Mouse (Mus musculus) midbrain, embryonic 15.5 days (tissue): ENCODE results near the gene Tmem222. TPM values are rescaled to one million over a fixed set of nuclear protein-coding genes. Genes with fewer than 3 reads are reported as not detected.

Source experiments
- ATAC-seq: fragments of 200-750 bp; cut with Nextera tagmentation; replicated peaks from 2 replicates; pipeline ENCODE4 v1.8.0; 2017; ENCODE audit warnings: moderate TSS enrichment
- H3K27ac ChIP-seq: fragments of 300-500 bp; sonication (generic); 2 replicates; pipeline ENCODE4 v1.5.1; 2015; ENCODE audit warnings: mild to moderate bottlenecking, inconsistent platforms
- H3K27me3 ChIP-seq: fragments of 300-500 bp; sonication (generic); replicated peaks from 2 replicates; pipeline ENCODE4 v1.6.1; 2015; ENCODE audit warnings: inconsistent platforms
- H3K36me3 ChIP-seq: fragments of 300-500 bp; sonication (generic); replicated peaks from 2 replicates; pipeline ENCODE4 v1.6.1; 2015; ENCODE audit warnings: inconsistent platforms
- H3K4me1 ChIP-seq: fragments of 300-500 bp; sonication (generic); 2 replicates; pipeline ENCODE4 v1.6.1; 2015; ENCODE audit warnings: inconsistent platforms
- H3K4me2 ChIP-seq: fragments of 300-500 bp; sonication (generic); 2 replicates; pipeline ENCODE4 v1.6.1; 2015; ENCODE audit warnings: inconsistent platforms, mild to moderate bottlenecking, moderate library complexity
- H3K4me3 ChIP-seq: fragments of 300-500 bp; sonication (generic); 2 replicates; pipeline ENCODE4 v1.5.1; 2015; ENCODE audit warnings: mild to moderate bottlenecking, inconsistent platforms
- H3K9ac ChIP-seq: fragments of 300-500 bp; sonication (generic); 2 replicates; pipeline ENCODE4 v1.6.1; 2015; ENCODE audit warnings: mild to moderate bottlenecking, inconsistent platforms
- H3K9me3 ChIP-seq: fragments of 300-500 bp; sonication (generic); 2 replicates; pipeline ENCODE4 v1.6.1; 2016; ENCODE audit warnings: inconsistent platforms
- WGBS: fragments of 180-500 bp; shearing (Covaris S2); methylation state at CpG from one replicate; pipeline ENCODE4 v1.1.7; 2015; ENCODE audit warnings: mixed read lengths; 5-methylcytosine and 5-hydroxymethylcytosine counted together
- polyA plus RNA-seq: library from polyadenylated mRNA; unstranded; fragments of >200 nt; fragmentation: Nextera tagmentation; extraction: Ambion mirVana; gene quantifications from 2 replicates; pipeline ENCODE4 v1.2.1, GENCODE M21; 2015

Gene Tmem222
- polyA plus RNA-seq, 1 experiment from 2014 or later = 120 TPM

GRCm38 (mm10) chr4:133262375-133262765 is 15.2 kb downstream of the Tmem222 start:
- no peak overlapping the region for H3K4me2 ChIP-seq
- H3K27ac ChIP-seq = no peak overlapping the region
- H3K36me3 ChIP-seq = peaks cover 21% of the 10 kb centered on the region
- ATAC-seq = no peak
- 73% methylated on average over 7 of the region's 7 CpGs for WGBS
- H3K4me3 ChIP-seq = no peak overlapping the region
- no peaks in the 10 kb centered on the region for H3K4me1 ChIP-seq
- no peaks in the 10 kb centered on the region for H3K9me3 ChIP-seq
- 0 out of 2 replicates have a peak, but pooled peaks cover 2% of the 10 kb centered on the region for H3K27me3 ChIP-seq
- no peak overlapping the region for H3K9ac ChIP-seq

- H3K4me1 ChIP-seq = no peaks in the 10 kb centered on the region
- H3K9ac ChIP-seq = no peak overlapping the region
- H3K36me3 ChIP-seq = peaks cover 21% of the 10 kb centered on the region
- H3K9me3 ChIP-seq = no peaks in the 10 kb centered on the region
- WGBS = 46% methylated on average over 10 of the region's 10 CpGs
- no peak for ATAC-seq
- H3K4me2 ChIP-seq = no peak overlapping the region
- H3K27ac ChIP-seq = no peak overlapping the region
- H3K4me3 ChIP-seq = no peak overlapping the region
- peaks cover 8% of the 10 kb centered on the region; the same call in 1 of the 2 replicates for H3K27me3 ChIP-seq
Measured at GRCm38 (mm10) chr4:133261641-133262374, 15.8 kb downstream of the Tmem222 start.

DNA sequence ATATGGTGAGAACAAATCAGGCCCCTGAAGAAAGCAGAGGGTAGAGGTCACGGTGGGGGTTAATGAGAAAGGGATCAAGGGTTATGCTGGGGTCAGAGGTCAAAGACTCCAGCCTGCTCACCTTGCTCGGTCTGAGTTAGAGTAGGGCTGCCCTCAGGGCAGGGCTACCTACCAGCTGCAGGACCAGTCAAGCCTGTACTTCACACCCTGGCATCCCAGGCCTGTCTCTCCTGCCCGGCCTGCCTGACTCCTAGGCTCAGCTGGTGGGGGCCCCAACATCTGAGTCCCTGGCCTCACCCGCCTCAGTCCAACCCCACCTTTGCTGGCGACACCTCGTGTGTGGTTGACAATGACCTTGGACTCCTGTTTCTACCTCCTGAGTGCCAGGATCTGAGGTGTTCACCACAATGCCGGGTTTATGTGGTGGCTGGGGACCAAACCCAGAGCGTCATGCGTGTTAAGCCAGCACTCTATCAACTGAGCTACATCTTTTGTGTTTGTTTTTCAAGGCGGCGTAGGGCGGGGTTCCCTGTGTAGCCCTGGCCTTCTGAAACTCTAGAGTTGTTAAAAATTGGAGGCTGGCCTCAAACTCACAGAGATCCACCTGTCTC is 19.7 kb downstream of the Tmem222 start:
- H3K36me3 ChIP-seq = no peaks in the 10 kb centered on the region
- no peaks in the 10 kb centered on the region for H3K9me3 ChIP-seq
- no peak for ATAC-seq
- 77% methylated on average over 12 of the region's 12 CpGs for WGBS
- H3K27ac ChIP-seq = no peak overlapping the region
- no peak overlapping the region for H3K4me2 ChIP-seq
- no peak overlapping the region for H3K4me3 ChIP-seq
- H3K27me3 ChIP-seq = peaks cover 23% of the 10 kb centered on the region
- no peaks in the 10 kb centered on the region for H3K4me1 ChIP-seq
- no peak overlapping the region for H3K9ac ChIP-seq

DNA sequence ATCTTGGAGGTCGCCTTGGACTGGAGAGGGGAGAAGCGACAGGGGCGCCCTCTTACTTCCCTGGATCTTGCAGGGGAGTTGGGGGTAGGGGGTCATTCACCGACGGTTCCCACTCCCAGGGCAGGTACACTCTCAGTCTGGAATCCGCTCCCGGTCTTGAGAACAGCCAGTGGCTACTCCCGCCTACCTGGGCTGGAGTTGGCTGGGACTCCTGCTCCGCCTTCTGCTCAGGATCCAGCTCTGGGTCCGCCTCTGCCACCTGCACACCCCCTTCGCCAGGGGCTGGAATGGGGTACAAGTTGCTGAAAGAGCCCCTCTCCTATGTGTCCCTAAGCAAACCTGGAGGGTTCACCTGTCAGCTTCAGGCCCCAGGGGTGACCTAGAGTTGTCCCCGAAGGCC is 20.4 kb downstream of the Tmem222 start:
- no peak overlapping the region for H3K27ac ChIP-seq
- ATAC-seq = no peak; the same call in 1 of the 2 replicates
- H3K4me1 ChIP-seq = no peaks in the 10 kb centered on the region
- no peaks in the 10 kb centered on the region for H3K9me3 ChIP-seq
- no peaks in the 10 kb centered on the region for H3K36me3 ChIP-seq
- 39% methylated on average over 12 of the region's 12 CpGs for WGBS
- H3K4me3 ChIP-seq = no peak overlapping the region
- no peak overlapping the region for H3K9ac ChIP-seq
- peaks cover 30% of the 10 kb centered on the region for H3K27me3 ChIP-seq
- H3K4me2 ChIP-seq = no peak overlapping the region

GRCm38 (mm10) chr4:133256820-133257219 is 20.8 kb downstream of the Tmem222 start:
- H3K36me3 ChIP-seq = no peaks in the 10 kb centered on the region
- H3K27ac ChIP-seq = no peak overlapping the region
- no peaks in the 10 kb centered on the region for H3K4me1 ChIP-seq
- ATAC-seq = no peak
- H3K9ac ChIP-seq = no peak overlapping the region
- peaks cover 34% of the 10 kb centered on the region for H3K27me3 ChIP-seq
- H3K9me3 ChIP-seq = no peaks in the 10 kb centered on the region
- H3K4me2 ChIP-seq = 0 out of 2 replicates have a peak overlapping the region, but pooled peaks have one; percentile 1
- no peak overlapping the region for H3K4me3 ChIP-seq
- WGBS = 16% methylated on average over 24 of the region's 24 CpGs

DNA sequence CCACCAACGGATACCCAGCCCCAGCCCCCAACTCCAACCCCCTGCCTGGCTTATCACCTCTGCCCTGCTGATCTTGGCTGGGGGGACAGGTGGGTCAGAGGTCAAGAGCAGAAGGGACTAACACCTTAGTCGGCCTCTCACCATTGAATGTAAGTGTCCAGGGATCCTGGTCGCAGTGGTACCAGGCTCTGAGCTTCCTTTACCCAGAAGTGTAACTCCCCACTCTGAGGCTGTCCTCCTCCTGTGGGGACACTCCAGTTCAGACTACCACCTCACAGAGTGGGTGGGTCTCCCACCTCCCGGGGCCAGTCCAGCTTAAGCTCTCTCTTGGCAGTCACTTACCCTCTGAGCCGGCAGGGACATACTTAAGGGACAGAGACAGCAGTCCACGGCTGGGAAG is 22.2 kb downstream of the Tmem222 start:
- no peaks in the 10 kb centered on the region for H3K36me3 ChIP-seq
- no peak for ATAC-seq
- H3K27ac ChIP-seq = no peak overlapping the region
- WGBS = 65% methylated on average over 6 of the region's 6 CpGs
- peaks cover 11% of the 10 kb centered on the region for H3K4me1 ChIP-seq
- H3K9ac ChIP-seq = no peak overlapping the region
- no peak overlapping the region for H3K4me2 ChIP-seq
- no peaks in the 10 kb centered on the region for H3K9me3 ChIP-seq
- H3K4me3 ChIP-seq = no peak overlapping the region
- H3K27me3 ChIP-seq = peaks cover 48% of the 10 kb centered on the region

- no peaks in the 10 kb centered on the region for H3K36me3 ChIP-seq
- no peaks in the 10 kb centered on the region for H3K9me3 ChIP-seq
- peaks cover 64% of the 10 kb centered on the region for H3K27me3 ChIP-seq
- ATAC-seq = no peak
- H3K9ac ChIP-seq = no peak overlapping the region
- WGBS = 78% methylated on average over 12 of the region's 12 CpGs
- no peak overlapping the region for H3K27ac ChIP-seq
- peaks cover 11% of the 10 kb centered on the region for H3K4me1 ChIP-seq
- H3K4me2 ChIP-seq = no peak overlapping the region
- no peak overlapping the region for H3K4me3 ChIP-seq
Measured at GRCm38 (mm10) chr4:133253412-133253811, 24.2 kb downstream of the Tmem222 start.

- WGBS = 39% methylated on average over 4 of the region's 4 CpGs
- no peaks in the 10 kb centered on the region for H3K9me3 ChIP-seq
- no peak overlapping the region for H3K9ac ChIP-seq
- H3K27me3 ChIP-seq = peaks cover 71% of the 10 kb centered on the region
- no peak overlapping the region for H3K27ac ChIP-seq
- H3K36me3 ChIP-seq = no peaks in the 10 kb centered on the region
- H3K4me1 ChIP-seq = peaks cover 11% of the 10 kb centered on the region
- H3K4me3 ChIP-seq = no peak overlapping the region
- ATAC-seq = no peak
- no peak overlapping the region for H3K4me2 ChIP-seq
Measured at GRCm38 (mm10) chr4:133252089-133252488, 25.5 kb downstream of the Tmem222 start.

DNA sequence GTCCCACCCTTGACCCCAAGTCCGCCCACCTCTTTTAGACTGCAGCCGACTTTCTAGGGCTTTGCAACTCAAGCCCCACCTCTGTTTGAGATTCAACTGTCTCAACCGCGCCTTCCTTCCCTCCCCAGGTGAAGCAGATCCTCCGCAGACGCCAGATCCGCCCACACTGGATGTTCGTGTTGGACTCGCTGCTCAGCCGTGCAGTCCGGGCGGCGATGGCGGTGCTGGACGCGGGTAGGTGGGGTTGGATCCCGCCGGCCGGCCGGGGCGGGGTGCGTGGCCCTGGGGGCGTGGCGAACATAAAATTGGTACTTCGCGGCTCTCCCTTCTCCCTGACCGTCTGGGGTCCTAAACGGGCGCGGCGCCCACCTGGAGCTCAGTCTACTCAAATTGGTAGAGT is 26.4 kb downstream of the Tmem222 start:
- Histone ChIP-seq H3K36me3 (no peaks in the 10 kb centered on the region), H3K4me2 (peak overlapping the region; percentile 51), H3K27ac (no peak overlapping the region), H3K4me1 (peaks cover 11% of the 10 kb centered on the region), H3K9me3 (no peaks in the 10 kb centered on the region), H3K4me3 (peak overlapping the region; percentile 29), H3K9ac (no peak overlapping the region), H3K27me3 (peaks cover 70% of the 10 kb centered on the region)
- WGBS = 3% methylated on average over 29 of the region's 31 CpGs
- ATAC-seq = no peak

- WGBS = 2% methylated on average over 22 of the region's 22 CpGs
- H3K9ac ChIP-seq = no peak overlapping the region
- no peak for ATAC-seq
Measured at GRCm38 (mm10) chr4:133250609-133251008, 27.0 kb downstream of the Tmem222 start.

GRCm38 (mm10) chr4:133247806-133248449 is 29.7 kb downstream of the Tmem222 start:
- H3K4me1 ChIP-seq = peaks cover 11% of the 10 kb centered on the region
- WGBS = 79% methylated on average over 13 of the region's 13 CpGs

More at GRCm38 (mm10) chr4:133250609-133251008, 27.0 kb downstream of the Tmem222 start:
- H3K9me3 ChIP-seq = no peaks in the 10 kb centered on the region
- H3K27me3 ChIP-seq = peaks cover 72% of the 10 kb centered on the region
- no peak overlapping the region for H3K27ac ChIP-seq
- H3K4me1 ChIP-seq = peaks cover 11% of the 10 kb centered on the region
- H3K4me2 ChIP-seq = peak overlapping the region; percentile 51
- H3K4me3 ChIP-seq = peak overlapping the region; percentile 29
- H3K36me3 ChIP-seq = no peaks in the 10 kb centered on the region

GRCm38 (mm10) chr4:133247072-133247471 is 30.5 kb downstream of the Tmem222 start:
- no peak for ATAC-seq
- WGBS = 18% methylated on average over 15 of the region's 15 CpGs
- Histone ChIP-seq H3K27me3 (peaks cover 78% of the 10 kb centered on the region), H3K9ac (no peak overlapping the region), H3K4me3 (no peak overlapping the region), H3K4me1 (peaks cover 11% of the 10 kb centered on the region), H3K27ac (no peak overlapping the region), H3K9me3 (no peaks in the 10 kb centered on the region), H3K36me3 (no peaks in the 10 kb centered on the region), H3K4me2 (no peak overlapping the region)

More at GRCm38 (mm10) chr4:133247806-133248449, 29.7 kb downstream of the Tmem222 start:
- H3K4me3 ChIP-seq = no peak overlapping the region
- no peak overlapping the region for H3K9ac ChIP-seq
- no peak for ATAC-seq
- peaks cover 78% of the 10 kb centered on the region for H3K27me3 ChIP-seq
- no peaks in the 10 kb centered on the region for H3K9me3 ChIP-seq
- H3K27ac ChIP-seq = no peak overlapping the region
- H3K4me2 ChIP-seq = no peak overlapping the region
- no peaks in the 10 kb centered on the region for H3K36me3 ChIP-seq
